Mouse (Mus musculus) thymus, adult 18-20 months (tissue): ENCODE measurements around the gene Ripor1.

ENCODE experiments used
- DNase-seq, 2 experiments: peaks; one replicate each; pipeline ENCODE4 v3.0.0; 2022; ENCODE audit warnings: mixed read lengths in 2 of 2

Ripor1 gene

DNA sequence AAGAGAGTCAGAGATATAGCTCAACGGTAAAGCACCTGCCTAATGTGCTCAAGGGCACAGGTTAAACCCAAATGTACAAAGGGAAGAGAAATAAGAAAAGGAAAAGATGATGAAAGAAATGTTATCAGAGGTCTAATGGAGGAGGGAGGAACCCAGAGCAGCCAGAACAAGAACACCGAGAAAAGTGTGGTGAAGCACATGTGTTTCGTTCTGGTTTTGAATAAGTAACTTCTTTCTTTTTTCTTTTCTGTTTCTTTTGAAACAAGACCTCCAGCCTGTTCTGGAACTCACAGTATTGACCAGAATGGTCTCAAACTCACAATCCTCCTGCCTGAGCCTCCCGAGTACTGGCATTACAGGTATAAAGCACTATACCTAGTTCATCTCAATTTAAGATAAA, 24.3 kb downstream of the Ripor1 start:
- no peak for DNase-seq

DNA sequence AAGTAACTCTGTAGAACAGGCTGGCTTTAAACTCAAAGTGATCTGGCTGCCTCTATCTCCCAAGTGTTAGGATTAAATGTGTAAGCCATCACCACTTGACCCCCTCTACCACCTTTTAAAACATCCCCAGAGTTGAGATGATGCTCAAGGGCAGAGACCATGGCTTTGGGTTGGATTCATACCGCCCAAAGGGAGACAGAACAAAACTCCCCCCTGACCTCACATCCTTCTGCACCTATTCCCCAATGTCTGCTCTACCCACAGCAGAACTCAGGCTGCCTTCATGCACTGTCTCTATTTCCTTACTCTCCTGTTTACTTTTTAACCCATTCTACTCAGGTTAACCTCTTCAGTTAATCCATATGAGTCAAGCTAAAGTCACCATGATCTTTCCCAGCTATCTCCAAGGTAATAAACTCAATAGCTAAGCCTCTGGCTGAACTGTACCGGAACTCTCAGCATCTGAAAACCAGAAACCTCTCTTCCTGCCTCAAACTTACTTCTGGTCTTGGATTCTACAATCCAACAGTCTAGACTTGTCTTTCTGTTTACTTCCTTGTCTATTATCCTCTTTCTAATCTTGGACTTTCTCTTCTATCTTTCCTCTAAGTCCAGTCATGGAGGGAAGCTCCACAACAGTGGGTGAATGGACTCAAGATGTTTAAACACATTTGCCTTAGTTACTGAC, 29.9 kb downstream of the Ripor1 start:
- DNase-seq: no peak

DNA sequence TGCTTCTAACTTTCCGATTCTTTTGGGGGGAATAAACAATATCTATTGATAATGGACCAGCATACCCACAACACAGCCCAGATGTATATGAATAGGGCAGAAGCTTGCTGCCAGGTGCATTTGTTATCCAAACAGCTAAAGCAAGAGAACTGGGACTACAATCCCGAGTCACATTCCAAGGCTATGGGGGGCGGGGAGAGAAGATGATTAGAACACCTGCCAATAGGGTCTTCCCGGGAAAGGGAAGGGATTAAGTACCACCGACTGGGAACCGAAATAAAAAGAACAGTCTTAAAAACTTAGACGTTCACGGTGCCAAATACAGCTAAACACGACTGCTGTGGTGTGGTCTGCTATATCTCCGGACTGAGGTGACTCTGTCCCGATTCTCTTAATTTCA, 30.4 kb downstream of the Ripor1 start:
- peak in 1 of 2 experiments; percentile 39 for DNase-seq

DNA sequence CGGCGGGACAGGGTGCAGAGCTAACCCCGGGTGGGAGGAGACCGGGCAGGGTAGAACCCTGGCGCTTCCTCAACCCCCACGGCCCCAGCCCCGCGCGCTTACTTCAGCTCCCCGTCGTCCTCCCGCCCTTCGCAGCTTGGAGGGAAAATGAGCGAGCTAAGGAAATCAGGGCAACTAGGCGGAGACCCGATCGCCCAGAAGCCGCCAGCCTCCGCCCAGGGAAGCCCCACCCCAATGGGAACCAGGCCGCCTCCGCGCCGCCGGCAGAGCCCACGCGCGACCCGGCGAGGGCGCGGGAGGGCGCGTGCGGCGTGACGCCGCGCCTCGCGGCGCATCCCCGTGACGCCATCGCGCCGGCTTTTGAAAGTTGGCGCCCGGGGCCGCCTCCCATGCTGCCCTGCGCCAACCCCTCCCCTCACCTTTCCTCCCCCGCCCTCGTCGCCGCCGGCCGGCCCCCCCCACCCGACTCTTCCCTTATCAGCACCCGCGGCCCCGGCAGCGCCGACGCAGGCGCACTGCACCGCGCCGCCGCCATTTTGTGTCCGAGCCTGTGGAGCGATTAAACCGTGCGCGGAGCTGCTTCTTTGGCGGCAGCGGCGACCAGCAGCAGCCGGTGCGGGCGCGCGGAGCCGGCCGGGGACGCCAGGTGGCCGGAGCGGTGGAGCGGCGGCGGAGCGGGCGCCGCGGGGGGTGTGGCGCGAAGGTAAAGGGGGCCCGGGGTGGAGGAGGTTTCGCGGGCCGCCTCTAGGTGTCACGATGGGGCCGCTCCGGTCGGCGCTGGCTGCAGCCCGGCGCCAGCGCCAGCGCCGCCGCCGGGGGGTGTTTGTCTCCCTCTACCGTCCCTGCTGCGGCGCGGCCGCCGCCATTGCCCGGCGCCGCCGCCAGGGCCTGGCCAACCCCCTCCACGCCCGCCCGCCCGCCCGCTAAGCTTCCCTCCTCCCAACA, 31.2 kb downstream of the Ripor1 start, which contains the start of gene Ctcf:
Ctcf (plus strand) TSS at position 551 of the 945 bp plus-strand sequence.
- peak; percentile 93 to 95 for DNase-seq

- DNase-seq: peak; percentile 62 to 73
Measured at GRCm38 (mm10) chr8:105636963-105637510, 32.0 kb downstream of the Ripor1 start, which contains the start of gene Agrp. TSS of gene Agrp (minus strand) at chr8:105637393.

DNA sequence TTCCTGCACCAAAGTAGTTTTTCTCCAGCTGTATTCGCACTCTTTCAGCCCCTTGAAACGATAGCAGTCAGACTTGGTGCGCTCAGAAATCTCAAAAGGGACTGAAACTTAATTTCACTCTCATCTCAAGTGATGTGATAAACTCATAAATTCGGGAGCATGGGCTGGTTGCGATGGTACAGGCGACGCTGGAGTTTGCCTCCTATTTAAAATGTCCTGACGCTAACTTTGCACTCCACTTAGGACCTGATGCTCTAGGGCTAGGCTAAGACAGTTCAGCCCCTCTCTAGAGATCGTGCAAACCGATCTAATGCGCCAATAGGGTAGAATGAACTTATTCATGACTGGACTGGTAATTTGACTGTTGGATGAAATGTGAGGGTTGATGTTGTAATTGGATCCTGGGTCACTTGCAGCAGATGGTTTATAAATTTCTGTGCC, 32.6 kb downstream of the Ripor1 start:
- no peak for DNase-seq

DNA sequence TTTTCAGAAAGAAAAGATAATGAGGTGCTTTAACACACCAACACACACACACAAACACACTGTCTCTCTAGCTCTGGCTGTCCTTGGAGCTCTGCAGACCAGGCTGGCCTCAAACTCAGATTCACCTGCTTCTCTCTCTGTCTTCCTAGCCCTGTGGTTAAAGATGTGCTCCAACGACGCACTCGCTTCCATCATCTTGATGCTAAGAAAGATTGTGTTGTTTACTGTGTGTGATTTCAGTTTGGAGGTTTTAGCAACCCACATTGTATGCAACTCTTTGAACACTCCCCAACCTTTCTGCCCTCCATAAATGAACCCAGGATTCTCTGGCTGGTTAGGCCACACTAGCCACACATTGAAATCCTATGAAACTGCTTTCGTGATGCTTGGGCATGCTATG, 33.5 kb downstream of the Ripor1 start:
- DNase-seq: no peak

- no peak for DNase-seq
Measured at GRCm38 (mm10) chr8:105639835-105640234, 34.8 kb downstream of the Ripor1 start.

- DNase-seq: no peak
Measured at GRCm38 (mm10) chr8:105640511-105640910, 35.5 kb downstream of the Ripor1 start.

DNA sequence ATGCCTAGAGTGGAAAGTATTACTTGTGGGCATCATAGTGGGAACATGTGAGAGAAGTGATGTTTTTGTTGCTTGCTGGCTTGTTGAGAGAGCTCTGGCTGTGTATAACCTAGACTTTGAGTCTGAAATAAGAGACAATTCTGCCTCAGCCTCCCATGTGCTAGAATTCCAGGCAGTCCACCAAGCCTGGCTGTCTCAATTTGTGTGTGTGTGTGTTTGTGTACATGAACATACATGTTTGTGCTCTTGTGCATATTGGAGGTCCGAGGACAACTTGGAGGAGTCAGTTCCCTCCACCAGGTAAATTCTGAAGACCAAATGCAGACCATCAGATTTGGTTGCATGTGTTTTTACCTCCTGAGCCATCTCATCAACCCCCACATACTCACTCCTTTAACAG, 40.1 kb downstream of the Ripor1 start:
- no peak for DNase-seq

GRCm38 (mm10) chr8:105648929-105649328, 43.9 kb downstream of the Ripor1 start:
- DNase-seq: no peak

- no peak for DNase-seq
Measured at GRCm38 (mm10) chr8:105657641-105658040, 52.6 kb downstream of the Ripor1 start.

- no peak for DNase-seq
Measured at GRCm38 (mm10) chr8:105661167-105661566, 56.1 kb downstream of the Ripor1 start.
